Mouse (Mus musculus): ENCODE measurements around the gene Pnma5. TPM values are rescaled to one million over a fixed set of nuclear protein-coding genes. Genes with fewer than 3 reads are reported as not detected.
"Not testable (repeated sequence)": the region's sequence is repeated elsewhere in the genome, so short reads cannot be mapped to it uniquely, and the experiment has no call there.

The Pnma5 gene
- polyA plus RNA-seq (2011; ENCODE audit: insufficient read depth, insufficient read length, low read depth, missing spikeins) = 1.4 and 2.3 TPM in 2 replicates

DNA sequence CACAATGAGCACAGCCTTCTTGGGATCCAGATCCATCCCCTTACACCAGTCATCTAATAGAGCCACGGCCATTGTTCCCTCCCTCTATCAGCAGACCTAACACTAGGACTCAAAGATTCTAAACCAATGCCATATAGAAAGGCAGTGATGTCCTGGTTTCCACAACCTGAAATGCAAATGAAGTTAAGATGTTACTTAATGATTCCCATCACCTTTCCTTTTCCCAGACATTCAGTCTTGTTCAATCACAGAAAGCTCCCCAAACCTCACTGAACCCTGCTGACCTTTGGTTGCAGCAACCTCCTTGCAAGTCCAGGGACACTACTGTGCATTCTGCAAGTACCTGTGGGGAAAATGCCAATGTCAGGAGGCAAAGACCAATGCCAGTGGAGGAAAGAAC is at the start of gene Pnma5:
Gene Pnma5, minus strand, starts transcription at position 101 of the 400 bp plus-strand sequence.
- H3K9ac ChIP-seq (ENCODE audit: low read depth, poor library complexity, severe bottlenecking) = no peak within 1 kb of the TSS
- no peaks in the 10 kb centered on the region for H3K36me3 ChIP-seq (ENCODE audit: control insufficient read depth, insufficient read depth, low read length, poor library complexity, severe bottlenecking)
- no peaks in the 10 kb centered on the region for H3K9me3 ChIP-seq (replicated peaks; ENCODE audit: control insufficient read depth, insufficient read depth, low read length, poor library complexity, severe bottlenecking)
- no peaks in the 10 kb centered on the region for H3K27me3 ChIP-seq (ENCODE audit: control insufficient read depth, insufficient read depth, low read length, poor library complexity, severe bottlenecking)
- H3K27ac ChIP-seq (ENCODE audit: insufficient read depth, low read length) = no peak within 1 kb of the TSS
- H3K4me1 ChIP-seq (ENCODE audit: control insufficient read depth, insufficient read depth, low read length) = no peaks in the 10 kb centered on the region
- no peak within 1 kb of the TSS for H3K4me3 ChIP-seq (ENCODE audit: low read depth, low read length)
- TF ChIP-seq EP300 (IDR thresholded peaks at IDR 0.05; ENCODE audit: insufficient read depth, low read depth, low read length) = no peak
- no peak for TF ChIP-seq POLR2A (IDR thresholded peaks at IDR 0.05; ENCODE audit: insufficient read depth, low read length)
- TF ChIP-seq CTCF (IDR thresholded peaks at IDR 0.05; ENCODE audit: low read depth, low read length) = no peak

DNA sequence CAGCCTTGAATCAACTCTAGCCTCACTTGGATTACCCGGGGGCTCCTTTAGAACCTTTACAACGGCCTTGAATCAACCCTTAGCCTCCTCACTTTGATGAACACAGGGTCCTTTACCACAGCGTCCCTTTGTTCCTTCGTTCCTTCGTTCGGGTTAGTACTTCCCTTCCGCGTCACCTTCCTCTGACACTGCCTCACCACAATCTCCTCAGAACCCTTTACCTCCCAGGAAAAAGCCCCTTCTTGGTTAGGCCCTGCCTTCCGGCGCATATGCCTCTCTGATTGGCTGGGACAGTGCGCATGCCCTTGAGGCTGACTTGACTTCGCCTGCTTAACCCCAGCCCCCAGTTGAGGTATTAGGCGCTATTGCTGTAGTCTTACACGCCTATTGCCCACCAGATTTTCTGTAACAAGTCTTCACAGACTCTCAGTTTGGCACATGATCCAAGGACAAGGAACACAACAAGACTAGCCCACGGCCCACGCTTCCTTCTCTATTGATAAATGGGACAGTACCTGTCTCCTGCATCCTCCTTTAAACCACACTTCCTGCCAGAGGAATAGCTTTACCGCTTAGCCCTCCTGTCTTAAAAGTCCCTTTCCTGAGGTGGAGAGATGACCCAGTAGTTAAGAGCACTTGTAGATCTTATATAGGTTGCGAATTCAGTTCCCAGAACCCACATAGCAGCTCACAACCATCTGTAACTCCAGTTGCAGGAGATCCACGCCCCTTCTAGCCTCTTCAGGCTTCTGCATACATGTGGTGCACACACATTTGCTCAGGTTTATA is 45.6 kb upstream of the Pnma5 start, which contains the start of gene Xlr4a:
Gene Xlr4a, minus strand, starts transcription at position 212 of the 789 bp plus-strand sequence.
- not testable (repeated sequence) for H3K27ac ChIP-seq (ENCODE audit: insufficient read depth, low read length); H3K27me3 ChIP-seq (ENCODE audit: control insufficient read depth, insufficient read depth, low read length, poor library complexity, severe bottlenecking); H3K4me1 ChIP-seq (ENCODE audit: control insufficient read depth, insufficient read depth, low read length); H3K36me3 ChIP-seq (ENCODE audit: control insufficient read depth, insufficient read depth, low read length, poor library complexity, severe bottlenecking); H3K4me3 ChIP-seq (ENCODE audit: low read depth, low read length); H3K9me3 ChIP-seq (replicated peaks; ENCODE audit: control insufficient read depth, insufficient read depth, low read length, poor library complexity, severe bottlenecking); H3K9ac ChIP-seq (ENCODE audit: low read depth, poor library complexity, severe bottlenecking)

DNA sequence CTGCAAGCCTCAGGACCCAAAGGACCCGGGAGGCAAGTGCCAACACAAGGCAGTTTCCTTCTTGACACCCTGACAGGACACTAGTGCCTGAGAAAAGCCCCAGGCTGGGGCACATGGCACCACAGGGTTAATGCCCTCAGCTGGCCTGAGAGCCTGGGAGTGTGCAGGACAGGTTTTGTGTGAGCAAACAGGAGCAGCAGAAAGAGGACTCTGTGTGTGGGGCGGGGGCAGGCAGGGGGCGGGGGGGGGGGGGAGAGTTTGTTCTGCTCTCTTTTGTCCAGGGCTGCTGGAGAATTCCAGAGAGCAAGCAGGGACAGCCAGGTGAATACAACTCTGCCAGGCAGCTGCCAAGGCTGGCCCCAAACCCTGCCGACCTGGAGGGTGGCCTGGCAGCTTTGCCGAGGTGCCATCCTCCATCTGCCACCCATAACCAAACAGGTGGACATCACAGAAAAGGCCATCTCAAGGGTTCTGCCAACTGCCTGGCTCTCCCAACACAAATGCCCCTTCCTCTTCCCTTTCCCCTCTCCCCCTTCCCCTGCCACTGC is 29.9 kb upstream of the Pnma5 start:
- H3K4me3 ChIP-seq (ENCODE audit: low read depth, low read length); H3K27me3 ChIP-seq (ENCODE audit: control insufficient read depth, insufficient read depth, low read length, poor library complexity, severe bottlenecking); H3K9me3 ChIP-seq (replicated peaks; ENCODE audit: control insufficient read depth, insufficient read depth, low read length, poor library complexity, severe bottlenecking); H3K27ac ChIP-seq (ENCODE audit: insufficient read depth, low read length); H3K9ac ChIP-seq (ENCODE audit: low read depth, poor library complexity, severe bottlenecking); H3K4me1 ChIP-seq (ENCODE audit: control insufficient read depth, insufficient read depth, low read length); H3K36me3 ChIP-seq (ENCODE audit: control insufficient read depth, insufficient read depth, low read length, poor library complexity, severe bottlenecking): not testable (repeated sequence)

DNA sequence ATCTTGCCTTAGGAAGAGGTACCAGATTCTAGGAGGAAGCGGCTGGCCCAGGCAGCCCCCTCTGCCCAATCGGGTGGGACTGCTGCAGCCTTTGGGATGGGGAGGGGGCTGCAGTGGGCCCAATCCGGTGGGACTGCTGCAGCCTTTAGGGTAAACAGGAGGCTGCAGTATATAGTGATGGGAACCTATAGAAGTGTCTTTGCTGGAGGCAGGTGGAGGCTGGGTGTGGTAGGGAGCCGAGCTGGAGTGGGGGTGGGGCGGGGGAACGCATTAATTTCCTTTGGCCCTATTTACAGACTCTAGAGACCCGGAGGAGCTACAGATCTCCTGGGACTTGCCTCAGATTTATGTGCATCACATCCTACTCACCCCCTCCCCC is 27.5 kb upstream of the Pnma5 start, which contains the start of gene Pnma3:
Gene Pnma3, plus strand, starts transcription at position 373 of the 379 bp plus-strand sequence.
- Histone ChIP-seq H3K36me3 (ENCODE audit: control insufficient read depth, insufficient read depth, low read length, poor library complexity, severe bottlenecking) (no peaks in the 10 kb centered on the region), H3K9ac (ENCODE audit: low read depth, poor library complexity, severe bottlenecking) (no peak within 1 kb of the TSS), H3K9me3 (replicated peaks; ENCODE audit: control insufficient read depth, insufficient read depth, low read length, poor library complexity, severe bottlenecking) (no peaks in the 10 kb centered on the region), H3K4me1 (ENCODE audit: control insufficient read depth, insufficient read depth, low read length) (no peaks in the 10 kb centered on the region), H3K27ac (ENCODE audit: insufficient read depth, low read length) (no peak within 1 kb of the TSS), H3K4me3 (ENCODE audit: low read depth, low read length) (peak within 1 kb of the TSS; percentile 36; the same call in 1 of the 2 replicates), H3K27me3 (ENCODE audit: control insufficient read depth, insufficient read depth, low read length, poor library complexity, severe bottlenecking) (no peaks in the 10 kb centered on the region)
- TF ChIP-seq POLR2A (IDR thresholded peaks at IDR 0.05; ENCODE audit: insufficient read depth, low read length) = no peak
- no peak for TF ChIP-seq EP300 (IDR thresholded peaks at IDR 0.05; ENCODE audit: insufficient read depth, low read depth, low read length)
- no peak for TF ChIP-seq CTCF (IDR thresholded peaks at IDR 0.05; ENCODE audit: low read depth, low read length)

DNA sequence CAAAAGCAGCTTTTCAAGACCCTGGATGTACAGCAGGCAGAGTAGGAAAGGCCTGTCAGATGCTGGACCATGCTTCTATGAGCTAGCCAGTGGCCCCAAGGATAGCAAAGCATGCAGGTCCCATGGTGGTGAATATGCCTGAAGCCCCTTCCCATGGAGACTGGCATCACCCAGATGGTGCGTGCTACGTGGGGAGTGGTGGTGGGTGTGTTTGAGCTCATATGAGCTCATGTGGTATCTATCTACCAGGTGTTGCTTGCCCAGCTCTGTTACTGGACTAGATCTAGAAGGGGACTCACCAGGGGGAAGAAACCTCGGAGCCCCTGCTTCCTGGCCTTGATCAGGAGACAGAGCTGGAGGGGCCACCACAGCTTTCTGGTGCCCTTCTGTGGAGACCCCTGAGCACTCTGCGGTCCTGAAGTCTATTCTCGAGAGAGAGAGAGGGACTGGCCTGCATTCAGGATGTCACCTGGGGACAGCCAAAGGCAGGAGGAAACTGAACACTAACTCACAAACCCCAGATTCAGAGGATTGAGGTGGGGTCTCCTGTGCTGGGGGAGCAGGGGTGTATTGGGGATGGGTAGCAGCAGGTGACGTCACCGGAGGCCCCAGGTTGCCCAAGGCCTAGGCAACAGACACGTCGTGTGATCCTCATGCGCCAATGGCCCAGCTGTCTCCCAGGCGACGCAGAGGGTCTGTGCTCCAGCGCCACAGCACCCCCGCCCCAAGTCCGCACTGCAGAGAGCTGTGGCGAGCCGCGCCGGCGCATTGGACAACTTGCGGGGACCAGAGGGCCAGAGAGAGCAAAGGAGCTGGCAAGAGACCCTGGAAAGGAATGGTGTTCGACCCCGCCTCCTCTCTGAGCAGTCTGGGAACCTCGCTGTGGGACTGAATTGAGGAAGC is 26.9 kb upstream of the Pnma5 start:
- no peaks in the 10 kb centered on the region for H3K36me3 ChIP-seq (ENCODE audit: control insufficient read depth, insufficient read depth, low read length, poor library complexity, severe bottlenecking)
- peak overlapping the region; percentile 36; the same call in 1 of the 2 replicates for H3K4me3 ChIP-seq (ENCODE audit: low read depth, low read length)
- TF ChIP-seq CTCF (IDR thresholded peaks at IDR 0.05; ENCODE audit: low read depth, low read length) = no peak
- TF ChIP-seq POLR2A (IDR thresholded peaks at IDR 0.05; ENCODE audit: insufficient read depth, low read length) = no peak
- no peak for TF ChIP-seq EP300 (IDR thresholded peaks at IDR 0.05; ENCODE audit: insufficient read depth, low read depth, low read length)
- no peak overlapping the region for H3K9ac ChIP-seq (ENCODE audit: low read depth, poor library complexity, severe bottlenecking)
- H3K9me3 ChIP-seq (replicated peaks; ENCODE audit: control insufficient read depth, insufficient read depth, low read length, poor library complexity, severe bottlenecking) = no peaks in the 10 kb centered on the region
- H3K27ac ChIP-seq (ENCODE audit: insufficient read depth, low read length) = no peak overlapping the region
- no peaks in the 10 kb centered on the region for H3K27me3 ChIP-seq (ENCODE audit: control insufficient read depth, insufficient read depth, low read length, poor library complexity, severe bottlenecking)
- H3K4me1 ChIP-seq (ENCODE audit: control insufficient read depth, insufficient read depth, low read length) = no peaks in the 10 kb centered on the region

DNA sequence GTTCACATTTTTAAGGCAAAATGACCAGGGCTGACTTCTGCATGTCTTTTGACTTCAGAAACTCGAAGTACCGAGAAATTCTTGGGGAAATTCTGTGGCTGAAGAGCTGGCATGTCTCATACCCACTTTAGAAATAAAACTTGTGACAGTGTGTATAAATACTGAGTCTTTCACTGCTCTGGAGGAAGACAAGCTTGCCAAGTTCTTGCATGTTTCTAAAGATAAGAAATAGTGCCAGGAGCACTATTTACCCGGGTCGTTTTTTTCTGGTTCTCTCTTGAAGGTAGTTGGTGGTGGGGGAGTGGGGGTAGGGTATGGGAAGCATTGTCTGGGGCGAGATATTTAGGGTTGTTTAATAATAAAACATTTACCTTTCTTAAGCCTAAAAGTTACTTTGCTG is 25.4 kb upstream of the Pnma5 start:
- Histone ChIP-seq H3K27ac (ENCODE audit: insufficient read depth, low read length) (no peak overlapping the region), H3K36me3 (ENCODE audit: control insufficient read depth, insufficient read depth, low read length, poor library complexity, severe bottlenecking) (no peaks in the 10 kb centered on the region), H3K9ac (ENCODE audit: low read depth, poor library complexity, severe bottlenecking) (no peak overlapping the region), H3K27me3 (ENCODE audit: control insufficient read depth, insufficient read depth, low read length, poor library complexity, severe bottlenecking) (no peaks in the 10 kb centered on the region), H3K4me1 (ENCODE audit: control insufficient read depth, insufficient read depth, low read length) (no peaks in the 10 kb centered on the region), H3K9me3 (replicated peaks; ENCODE audit: control insufficient read depth, insufficient read depth, low read length, poor library complexity, severe bottlenecking) (no peaks in the 10 kb centered on the region), H3K4me3 (ENCODE audit: low read depth, low read length) (no peak overlapping the region)
- TF ChIP-seq POLR2A (IDR thresholded peaks at IDR 0.05; ENCODE audit: insufficient read depth, low read length) (no peak), CTCF (IDR thresholded peaks at IDR 0.05; ENCODE audit: low read depth, low read length) (no peak), EP300 (IDR thresholded peaks at IDR 0.05; ENCODE audit: insufficient read depth, low read depth, low read length) (no peak)
